Mouse (Mus musculus) heart, adult 2 months (tissue): Measurements from ENCODE around the gene Mrpl27.

Source experiments
- CTCF ChIP-seq: fragments of 200-600 bp; IDR thresholded peaks from 2 replicates; pipeline ENCODE4 v1.8.1; 2022; ENCODE audit warnings: antibody characterized with exemption, mild to moderate bottlenecking, moderate library complexity
- EP300 ChIP-seq: fragments of 200-500 bp; IDR thresholded peaks from 2 replicates; pipeline ENCODE4 v1.6.1; 2011; ENCODE audit warnings: low read depth, low read length, control low read depth; ENCODE audit not compliant: insufficient read depth
- POLR2A ChIP-seq: fragments of 200-500 bp; IDR thresholded peaks from 2 replicates; pipeline ENCODE4 v1.6.1; 2011; ENCODE audit warnings: mild to moderate bottlenecking, low read depth, low read length, control low read depth; ENCODE audit not compliant: insufficient read depth

DNA sequence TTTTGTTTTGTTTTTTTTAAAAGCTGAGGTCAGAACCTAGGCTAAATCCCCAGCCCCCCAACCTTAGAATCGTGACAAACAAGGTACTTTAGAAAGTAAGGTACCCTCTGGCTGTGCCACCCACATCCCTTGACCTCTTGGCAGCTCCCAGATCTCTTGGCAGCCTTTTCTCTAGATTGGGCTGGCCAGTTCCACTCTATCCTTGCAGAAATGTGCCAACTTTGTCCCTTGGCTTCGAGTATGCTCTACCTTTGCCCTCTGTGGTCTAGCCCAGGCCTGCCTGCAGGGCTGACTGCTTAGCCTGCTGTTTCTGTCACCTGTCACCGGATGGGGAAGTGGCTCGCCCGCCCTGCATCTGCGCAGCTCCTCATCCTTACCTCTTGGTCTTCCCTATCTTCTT, 11.7 kb downstream of the Mrpl27 start:
- TF ChIP-seq CTCF: no peak
- TF ChIP-seq EP300: no peak
- no peak for TF ChIP-seq POLR2A
